Mouse (Mus musculus) kidney, postnatal 0 days (tissue): ENCODE results near the gene Fggy. TPM values are rescaled to one million over a fixed set of nuclear protein-coding genes. Genes with fewer than 3 reads are reported as not detected.

Experiments
- ATAC-seq: fragments of 200-750 bp; cut with Nextera tagmentation; replicated peaks from 2 replicates; pipeline ENCODE4 v1.8.0; 2017; ENCODE audit warnings: low read depth, moderate number of reproducible peaks, moderate TSS enrichment, moderate library complexity; ENCODE audit not compliant: low FRiP score
- DNase-seq: peaks from one replicate; pipeline ENCODE4 v3.0.0-alpha.2; 2016; ENCODE audit warnings: low spot score
- H3K27ac ChIP-seq: fragments of 300-500 bp; sonication (generic); 2 replicates; pipeline ENCODE4 v1.5.1; 2014; ENCODE audit warnings: mild to moderate bottlenecking
- H3K27me3 ChIP-seq: fragments of 300-500 bp; sonication (generic); 2 replicates; pipeline ENCODE4 v1.6.1; 2014; ENCODE audit warnings: low read length, mixed read lengths; ENCODE audit not compliant: insufficient read depth
- H3K36me3 ChIP-seq: fragments of 300-500 bp; sonication (generic); 2 replicates; pipeline ENCODE4 v1.6.1; 2014; ENCODE audit warnings: low read length, mixed read lengths; ENCODE audit not compliant: insufficient read depth
- H3K4me1 ChIP-seq: fragments of 300-500 bp; sonication (generic); replicated peaks from 2 replicates; pipeline ENCODE4 v1.6.1; 2014; ENCODE audit warnings: antibody characterized with exemption, low read length, mixed read lengths; ENCODE audit not compliant: insufficient read depth
- H3K4me2 ChIP-seq: fragments of 300-500 bp; sonication (generic); 2 replicates; pipeline ENCODE4 v1.6.1; 2014; ENCODE audit warnings: mild to moderate bottlenecking, low read length, moderate library complexity, mixed read lengths
- H3K4me3 ChIP-seq: fragments of 300-500 bp; sonication (generic); replicated peaks from 2 replicates; pipeline ENCODE4 v1.5.1; 2014; ENCODE audit warnings: low read depth, low read length
- H3K9ac ChIP-seq: fragments of 300-500 bp; sonication (generic); 2 replicates; pipeline ENCODE4 v1.6.1; 2014; ENCODE audit warnings: low read depth, low read length
- H3K9me3 ChIP-seq: fragments of 300-500 bp; sonication (generic); replicated peaks from 2 replicates; pipeline ENCODE4 v1.6.1; 2016; ENCODE audit warnings: low read length, inconsistent platforms, mixed read lengths
- CTCF ChIP-seq: IDR thresholded peaks from 2 replicates; pipeline ENCODE4 v1.5.1; 2016; ENCODE audit warnings: antibody characterized with exemption, low read depth, mild to moderate bottlenecking, moderate library complexity
- WGBS: fragments of 180-500 bp; shearing (Covaris S2); extraction: QIAGEN DNeasy Blood & Tissue Kit; methylation state at CpG from one replicate; pipeline ENCODE4 v1.1.7; 2014; 5-methylcytosine and 5-hydroxymethylcytosine counted together
- polyA plus RNA-seq: library from polyadenylated mRNA; unstranded; fragments of >200 nt; fragmentation: Nextera tagmentation; extraction: Ambion mirVana; gene quantifications from 2 replicates; pipeline ENCODE4 v1.2.1, GENCODE M21; 2015

Fggy gene
- polyA plus RNA-seq, 1 experiment from 2014 or later = 35.3 TPM

GRCm38 (mm10) chr4:95771945-95772344 is 214.6 kb downstream of the Fggy start:
- Histone ChIP-seq H3K4me2 (no peak overlapping the region), H3K4me3 (no peak overlapping the region), H3K4me1 (no peaks in the 10 kb centered on the region), H3K27ac (peak overlapping the region; percentile 74), H3K27me3 (no peaks in the 10 kb centered on the region), H3K9me3 (no peaks in the 10 kb centered on the region), H3K9ac (no peak overlapping the region), H3K36me3 (no peaks in the 10 kb centered on the region)
- TF ChIP-seq CTCF = no peak
- 49% methylated on average over 4 of the region's 4 CpGs for WGBS
- peak; percentile 87 for ATAC-seq
- no peak for DNase-seq

GRCm38 (mm10) chr4:95772663-95773062 is 215.4 kb downstream of the Fggy start:
- TF ChIP-seq CTCF = no peak
- peak overlapping the region; percentile 74; the same call in 1 of the 2 replicates for H3K27ac ChIP-seq
- no peaks in the 10 kb centered on the region for H3K4me1 ChIP-seq
- H3K4me3 ChIP-seq = no peak overlapping the region
- DNase-seq (no peak), ATAC-seq (peak; percentile 75)
- no peak overlapping the region for H3K9ac ChIP-seq
- H3K4me2 ChIP-seq = no peak overlapping the region
- no peaks in the 10 kb centered on the region for H3K27me3 ChIP-seq
- no peaks in the 10 kb centered on the region for H3K36me3 ChIP-seq
- WGBS = 49% methylated on average over 3 of the region's 3 CpGs
- H3K9me3 ChIP-seq = no peaks in the 10 kb centered on the region

GRCm38 (mm10) chr4:95775574-95775973 is 218.3 kb downstream of the Fggy start:
- ATAC-seq = no peak
- Histone ChIP-seq H3K36me3 (no peaks in the 10 kb centered on the region), H3K9me3 (no peaks in the 10 kb centered on the region), H3K4me3 (no peak overlapping the region), H3K9ac (no peak overlapping the region), H3K4me2 (no peak overlapping the region), H3K27ac (no peak overlapping the region), H3K4me1 (no peaks in the 10 kb centered on the region), H3K27me3 (no peaks in the 10 kb centered on the region)
- TF ChIP-seq CTCF = no peak
- 83% methylated on average over 3 of the region's 3 CpGs for WGBS
- no peak for DNase-seq

GRCm38 (mm10) chr4:95777839-95778238 is 220.5 kb downstream of the Fggy start:
- H3K9ac ChIP-seq = no peak overlapping the region
- no peaks in the 10 kb centered on the region for H3K9me3 ChIP-seq
- H3K4me1 ChIP-seq = no peaks in the 10 kb centered on the region
- no peaks in the 10 kb centered on the region for H3K36me3 ChIP-seq
- no peak overlapping the region for H3K27ac ChIP-seq
- ATAC-seq (no peak), DNase-seq (no peak)
- H3K4me3 ChIP-seq = no peak overlapping the region
- H3K27me3 ChIP-seq = no peaks in the 10 kb centered on the region
- WGBS = 73% methylated on average over 2 of the region's 2 CpGs
- H3K4me2 ChIP-seq = no peak overlapping the region
- TF ChIP-seq CTCF = no peak

GRCm38 (mm10) chr4:95778528-95778927 is 221.2 kb downstream of the Fggy start:
- DNase-seq = no peak
- no peak for ATAC-seq

GRCm38 (mm10) chr4:95784146-95784895 is 227.0 kb downstream of the Fggy start:
- WGBS = 85% methylated on average over 4 of the region's 4 CpGs
- no peak for TF ChIP-seq CTCF
- Histone ChIP-seq H3K27ac (no peak overlapping the region), H3K4me1 (no peaks in the 10 kb centered on the region), H3K4me2 (no peak overlapping the region), H3K9ac (no peak overlapping the region), H3K36me3 (no peaks in the 10 kb centered on the region), H3K4me3 (no peak overlapping the region), H3K27me3 (no peaks in the 10 kb centered on the region), H3K9me3 (no peaks in the 10 kb centered on the region)
- no peak for ATAC-seq
- no peak for DNase-seq

More at GRCm38 (mm10) chr4:95778528-95778927, 221.2 kb downstream of the Fggy start:
- Histone ChIP-seq H3K9me3 (no peaks in the 10 kb centered on the region), H3K4me3 (no peak overlapping the region), H3K27ac (no peak overlapping the region), H3K36me3 (no peaks in the 10 kb centered on the region), H3K9ac (no peak overlapping the region), H3K4me2 (no peak overlapping the region), H3K27me3 (no peaks in the 10 kb centered on the region), H3K4me1 (no peaks in the 10 kb centered on the region)
- TF ChIP-seq CTCF = no peak
- 92% methylated on average over 4 of the region's 4 CpGs for WGBS
